Mouse (Mus musculus) telencephalon, adult 2 months (tissue): ENCODE data around the gene Hoxa10.

Experiments
- DNase-seq: peaks from one replicate; pipeline ENCODE4 v3.0.0-alpha.2; 2011; ENCODE audit warnings: low read depth, low spot score

Hoxa10 gene

GRCm38 (mm10) chr6:52230516-52231165, 10.0 kb downstream of the Hoxa10 start, which contains the start of gene Hoxa9:
Gene Hoxa9, minus strand, starts transcription at chr6:52231089.
- no peak for DNase-seq

GRCm38 (mm10) chr6:52229558-52230416, 10.9 kb downstream of the Hoxa10 start:
- no peak for DNase-seq

DNA sequence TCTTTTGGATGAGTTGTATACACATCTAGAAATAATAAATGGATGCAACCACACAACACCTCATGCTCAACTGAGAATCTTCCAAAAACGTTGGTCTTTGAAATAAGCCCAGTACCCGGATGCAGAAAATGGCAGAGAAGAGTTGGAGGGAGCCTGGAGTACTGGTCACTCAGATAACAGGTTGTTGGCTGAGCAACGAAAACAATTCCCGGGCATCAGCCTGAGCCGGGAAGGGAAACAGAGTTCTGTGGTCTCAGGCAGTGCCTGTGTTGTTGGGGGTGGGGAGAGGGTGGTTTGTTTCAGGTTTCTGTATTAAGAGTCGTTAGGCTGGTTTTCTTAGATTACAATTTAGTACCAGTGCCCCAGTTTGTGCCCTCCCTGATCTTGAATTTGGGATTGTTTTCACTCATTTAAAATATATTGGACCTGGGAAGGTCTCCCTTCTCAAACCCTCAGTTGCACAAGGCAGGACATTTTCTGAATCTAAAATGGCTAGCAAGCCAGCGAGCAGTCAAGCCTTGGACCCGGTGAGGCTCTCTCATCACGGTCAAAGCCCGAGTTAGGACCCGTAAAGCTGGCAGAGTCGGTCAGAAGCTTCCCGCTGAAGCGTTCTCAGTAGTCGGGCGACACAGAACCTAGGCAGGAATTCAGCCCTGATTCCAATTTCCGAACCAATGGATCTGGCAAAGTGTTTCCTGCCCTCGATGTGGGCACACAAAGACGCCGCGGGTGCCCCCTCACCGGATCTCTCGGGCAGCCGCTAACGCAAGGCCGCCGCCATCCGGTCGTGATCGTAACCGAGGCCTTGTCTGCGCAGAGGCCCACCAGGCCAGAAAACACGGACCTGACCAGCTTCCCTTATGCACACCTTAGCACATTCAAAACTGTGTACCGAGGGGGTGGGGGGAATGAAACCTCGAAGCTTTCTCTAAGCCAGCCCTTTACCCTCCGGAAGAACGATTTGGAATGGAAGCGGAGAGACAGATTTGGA, 11.9 kb downstream of the Hoxa10 start:
- DNase-seq, result no peak

DNA sequence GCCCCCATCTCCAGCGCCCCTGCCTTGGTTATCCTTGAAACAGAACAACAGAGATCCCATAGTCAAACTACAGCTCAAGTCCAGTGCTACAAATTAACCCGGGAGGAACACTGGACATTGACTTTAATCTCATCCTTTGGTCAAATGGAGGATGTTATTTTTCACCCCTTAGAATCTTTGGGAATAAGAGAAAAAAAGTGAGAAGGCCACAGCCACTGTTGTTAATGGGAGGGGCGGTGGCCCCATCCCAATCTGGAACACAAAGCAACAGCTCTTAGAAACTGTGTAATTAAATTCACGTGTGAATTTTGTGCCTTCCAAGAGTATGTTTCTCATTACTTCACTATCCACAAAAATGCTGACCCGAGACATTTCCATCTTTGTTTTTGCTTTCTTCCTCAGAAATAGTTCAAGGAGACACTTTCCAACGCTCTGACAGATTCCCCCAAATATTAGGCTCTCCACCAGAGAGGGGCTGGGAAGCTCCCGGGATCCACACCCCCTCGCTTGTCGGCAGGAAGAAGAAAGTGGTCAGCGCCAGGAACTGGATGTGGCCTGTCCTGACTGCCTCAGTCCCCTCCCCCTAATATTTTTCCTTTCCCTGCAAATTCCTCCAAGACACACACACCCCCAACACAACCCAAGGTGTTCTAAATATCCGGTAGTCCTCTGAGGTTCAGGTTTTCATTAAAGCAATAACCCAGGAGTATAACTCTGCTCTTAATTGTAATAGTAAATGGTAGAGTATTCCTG, 13.0 kb downstream of the Hoxa10 start:
- no peak for DNase-seq

- DNase-seq, result no peak
Measured at GRCm38 (mm10) chr6:52226569-52227257, 13.9 kb downstream of the Hoxa10 start.

DNA sequence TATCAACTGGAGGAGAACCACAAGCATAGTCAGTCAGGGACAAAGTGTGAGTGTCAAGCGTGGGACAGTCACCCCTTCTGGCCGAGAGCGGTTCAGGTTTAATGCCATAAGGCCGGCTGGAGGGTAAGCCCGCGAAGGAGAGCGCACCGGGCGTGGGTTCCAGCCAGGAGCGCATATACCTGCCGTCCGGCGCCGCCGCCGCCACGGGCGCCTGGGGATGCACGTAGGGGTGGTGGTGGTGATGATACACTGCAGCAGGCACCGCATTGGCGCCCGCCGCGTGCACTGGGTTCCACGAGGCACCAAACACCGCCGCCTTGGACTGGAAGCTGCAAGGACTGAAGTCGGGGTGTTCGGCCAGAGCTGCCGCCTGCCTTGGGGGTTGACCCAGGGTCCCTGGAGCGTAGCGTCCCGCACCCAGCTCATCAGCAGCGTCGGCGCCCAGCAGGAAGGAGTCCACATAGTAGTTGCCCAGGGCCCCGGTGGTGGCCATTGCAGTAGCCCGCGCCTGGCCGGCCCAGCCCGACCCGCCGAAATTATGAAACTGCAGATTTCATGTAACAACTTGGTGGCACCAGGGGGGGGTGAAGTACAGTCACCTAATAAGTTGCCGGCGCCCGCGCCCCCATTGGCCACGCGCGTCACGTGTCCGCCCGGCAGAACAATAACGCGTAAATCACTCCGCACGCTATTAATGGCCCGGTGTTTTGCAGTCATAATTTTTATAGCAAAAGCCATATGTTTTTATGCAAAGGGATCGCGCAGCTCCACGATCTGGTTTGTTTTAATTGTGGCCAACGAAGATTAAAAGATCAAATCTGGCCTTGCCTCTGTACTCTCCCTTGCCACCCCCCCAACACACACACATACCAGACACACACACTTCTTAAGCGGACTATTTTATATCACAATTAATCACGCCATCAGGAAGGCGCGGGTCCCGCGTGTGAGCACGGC, 14.8 kb downstream of the Hoxa10 start:
- no peak for DNase-seq

DNA sequence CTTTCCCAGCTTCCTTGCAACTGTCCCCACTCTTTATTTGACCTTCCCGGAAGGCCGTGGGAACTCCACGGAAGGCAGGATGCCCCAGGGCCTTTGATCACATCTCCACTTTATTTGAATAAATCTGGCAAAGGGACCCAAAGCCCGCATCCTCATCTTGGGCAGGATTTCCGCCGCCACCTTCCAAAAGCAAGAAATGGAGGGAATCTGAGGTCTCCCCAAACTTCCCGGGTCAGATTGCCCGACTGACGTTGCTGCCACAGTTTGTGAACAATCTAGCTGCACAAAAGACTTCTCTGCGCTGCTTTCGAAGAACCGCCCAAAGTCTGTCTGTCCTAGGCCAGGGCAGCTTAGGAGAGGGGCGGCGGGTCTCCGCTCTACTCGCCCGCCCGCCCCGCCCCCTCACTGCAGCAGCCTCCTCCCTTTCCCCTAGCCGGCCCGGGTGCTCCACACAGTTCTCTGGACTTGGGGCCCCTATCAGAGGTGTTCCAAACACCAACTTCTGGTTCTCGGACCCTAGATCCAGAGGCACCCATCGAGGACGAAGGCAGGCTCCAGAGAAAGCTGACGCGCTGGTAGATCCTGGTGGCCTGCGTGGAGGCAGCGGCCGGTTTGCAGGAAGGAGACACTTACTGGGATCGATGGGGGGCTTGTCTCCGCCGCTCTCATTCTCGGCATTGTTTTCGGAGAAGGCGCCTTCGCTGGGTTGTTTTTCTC, 15.6 kb downstream of the Hoxa10 start:
- DNase-seq, result no peak

- no peak for DNase-seq
Measured at GRCm38 (mm10) chr6:52223939-52224760, 16.5 kb downstream of the Hoxa10 start.

DNA sequence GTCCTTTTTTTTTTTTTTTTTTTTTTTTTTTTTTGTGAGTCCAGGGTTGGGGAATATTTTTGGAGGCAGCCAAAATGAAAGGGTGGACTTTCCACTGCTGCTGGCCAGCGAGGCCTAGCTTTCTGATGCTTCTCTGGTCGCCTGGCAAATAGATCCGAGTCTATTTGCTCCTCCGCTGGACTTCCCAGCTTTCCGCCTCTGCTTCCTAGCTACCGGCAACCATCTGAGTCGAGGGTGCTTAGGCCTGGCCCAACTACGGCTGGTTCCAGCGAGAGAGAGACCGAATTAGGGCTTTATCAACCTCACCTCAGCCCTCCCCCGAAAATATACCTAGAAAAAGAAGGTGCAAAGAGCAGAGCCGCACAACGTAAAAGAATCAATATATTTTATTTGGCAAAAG, 17.9 kb downstream of the Hoxa10 start:
- DNase-seq, result no peak

DNA sequence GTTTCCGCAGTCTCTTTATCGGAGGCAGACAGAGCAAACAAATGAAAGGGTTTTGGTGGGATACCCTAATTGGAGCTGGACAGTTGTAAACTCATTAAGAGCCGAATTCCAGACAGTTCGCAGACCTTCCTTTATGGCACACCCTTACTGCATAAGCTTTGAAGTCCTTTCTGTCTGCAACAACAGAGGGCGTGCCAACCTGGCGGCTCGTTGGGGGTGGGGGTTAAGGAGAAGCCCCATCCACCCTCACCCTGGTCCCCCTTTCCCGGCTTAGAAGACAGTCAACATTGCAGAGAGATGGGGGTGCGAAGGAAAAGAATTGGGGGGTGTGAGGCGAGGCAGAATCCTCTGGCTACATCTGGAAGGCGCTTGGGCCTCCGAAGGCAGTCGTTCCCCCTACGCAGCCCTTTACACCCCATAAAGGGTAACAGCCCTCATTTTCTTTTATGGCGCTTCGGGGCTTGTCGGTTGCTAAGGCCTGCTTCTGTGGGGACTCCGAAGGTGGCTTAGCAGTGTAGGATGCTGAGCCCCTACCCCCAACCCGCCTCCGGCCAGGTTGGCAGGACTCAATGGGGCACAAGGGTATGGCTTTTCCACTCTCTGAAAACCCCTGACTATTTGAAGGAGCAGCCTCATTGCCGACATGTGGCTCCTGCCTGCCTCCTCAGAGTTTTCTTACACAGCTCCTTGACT, 18.5 kb downstream of the Hoxa10 start:
- no peak for DNase-seq

- DNase-seq, result peak; percentile 34
Measured at GRCm38 (mm10) chr6:52221337-52221992, 19.2 kb downstream of the Hoxa10 start, which contains the start of gene Hoxa7. Gene Hoxa7, minus strand, starts transcription at chr6:52221854.

DNA sequence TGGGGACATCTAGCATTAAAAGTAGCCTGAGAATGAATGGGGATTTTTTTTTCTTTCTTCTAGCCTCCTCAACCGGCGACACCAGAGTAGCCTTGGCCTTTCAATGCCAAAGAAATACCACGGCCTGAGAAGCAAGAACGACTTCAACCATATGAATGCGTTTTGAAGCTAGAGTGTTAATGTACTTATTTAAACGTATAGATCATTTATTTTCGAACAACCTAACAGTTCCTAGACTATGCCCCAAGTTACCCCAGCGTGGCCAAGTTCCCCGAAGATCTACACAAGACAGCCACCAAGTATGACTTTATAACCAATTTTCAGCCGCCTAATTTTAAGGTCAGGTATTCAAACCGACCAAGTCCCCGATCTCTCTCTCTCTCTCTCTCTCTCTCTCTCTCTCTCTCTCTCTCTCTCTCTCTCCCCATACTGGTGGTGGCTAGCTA, 19.8 kb downstream of the Hoxa10 start:
- no peak for DNase-seq

DNA sequence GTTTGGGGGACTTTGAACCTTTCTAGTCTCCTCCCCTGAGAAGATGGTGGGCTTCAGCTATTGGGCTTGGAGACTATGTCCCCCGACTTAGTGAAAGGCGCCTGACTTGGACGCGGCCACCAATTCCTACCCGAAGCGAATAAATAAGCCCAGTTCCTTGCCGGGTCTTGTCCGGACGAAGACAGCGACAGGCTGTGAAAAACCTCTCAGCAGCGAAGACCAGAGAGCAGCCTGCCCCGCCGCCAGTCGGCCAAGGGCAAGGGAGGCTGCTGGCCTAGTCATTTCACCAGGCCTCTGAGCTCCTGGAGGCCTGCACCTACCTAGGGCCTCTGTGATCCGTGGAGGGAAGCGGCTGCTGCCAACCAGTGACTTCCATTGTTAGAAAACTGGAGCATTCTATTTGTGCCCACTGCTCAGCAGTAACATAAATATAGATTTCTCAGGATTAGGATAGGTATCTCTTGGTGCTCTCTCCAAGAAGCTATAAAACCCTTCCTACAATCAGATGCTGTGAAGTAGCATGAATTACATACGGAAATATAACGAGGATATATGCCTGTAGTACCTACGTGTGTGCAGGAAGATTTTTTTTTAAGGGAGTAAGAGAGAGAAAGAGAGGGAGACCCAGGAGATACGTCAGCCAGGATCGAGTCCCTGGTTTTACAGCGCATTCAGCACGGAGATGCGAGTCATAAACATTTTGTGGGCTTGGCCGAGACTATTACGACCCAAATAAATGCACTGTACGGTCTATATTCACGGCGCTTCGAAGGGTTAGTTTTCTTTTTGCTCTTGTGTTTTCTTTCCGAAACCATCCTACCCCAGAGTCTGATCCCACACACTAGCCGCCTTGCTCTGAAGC, 20.4 kb downstream of the Hoxa10 start:
- DNase-seq, result no peak

- no peak for DNase-seq
Measured at GRCm38 (mm10) chr6:52219234-52219942, 21.3 kb downstream of the Hoxa10 start.
